Mouse (Mus musculus): ENCODE measurements around the gene Eif3b.

Eif3b gene

GRCm38 (mm10) chr5:140418489-140419441 is at the start of gene Eif3b:
Gene Eif3b (plus strand): TSS chr5:140419328.
- DNase-seq (ENCODE audit: low read depth, low spot score), result peak; percentile 90

- no peak for DNase-seq (ENCODE audit: low read depth, low spot score)
Measured at GRCm38 (mm10) chr5:140369466-140369865, 49.7 kb upstream of the Eif3b start.

- DNase-seq (ENCODE audit: low read depth, low spot score), result no peak
Measured at GRCm38 (mm10) chr5:140370446-140371254, 48.5 kb upstream of the Eif3b start.

GRCm38 (mm10) chr5:140371671-140372070 is 47.5 kb upstream of the Eif3b start:
- no peak for DNase-seq (ENCODE audit: low read depth, low spot score)

- no peak for DNase-seq (ENCODE audit: low read depth, low spot score)
Measured at GRCm38 (mm10) chr5:140373711-140374110, 45.4 kb upstream of the Eif3b start.

GRCm38 (mm10) chr5:140374226-140374625 is 44.9 kb upstream of the Eif3b start:
- DNase-seq (ENCODE audit: low read depth, low spot score), result no peak

- no peak for DNase-seq (ENCODE audit: low read depth, low spot score)
Measured at GRCm38 (mm10) chr5:140375249-140375829, 43.8 kb upstream of the Eif3b start.

GRCm38 (mm10) chr5:140378121-140378853 is 40.8 kb upstream of the Eif3b start:
- DNase-seq (ENCODE audit: low read depth, low spot score), result no peak

- no peak for DNase-seq (ENCODE audit: low read depth, low spot score)
Measured at GRCm38 (mm10) chr5:140379299-140379698, 39.8 kb upstream of the Eif3b start.

GRCm38 (mm10) chr5:140381156-140381555 is 38.0 kb upstream of the Eif3b start:
- DNase-seq (ENCODE audit: low read depth, low spot score), result no peak

GRCm38 (mm10) chr5:140382688-140383087 is 36.4 kb upstream of the Eif3b start:
- DNase-seq (ENCODE audit: low read depth, low spot score), result no peak

- DNase-seq (ENCODE audit: low read depth, low spot score), result no peak
Measured at GRCm38 (mm10) chr5:140383559-140383958, 35.6 kb upstream of the Eif3b start.

- DNase-seq (ENCODE audit: low read depth, low spot score), result no peak
Measured at GRCm38 (mm10) chr5:140384462-140384861, 34.7 kb upstream of the Eif3b start.

GRCm38 (mm10) chr5:140387236-140387635 is 31.9 kb upstream of the Eif3b start:
- no peak for DNase-seq (ENCODE audit: low read depth, low spot score)

GRCm38 (mm10) chr5:140387816-140388510 is 31.2 kb upstream of the Eif3b start:
- DNase-seq (ENCODE audit: low read depth, low spot score), result no peak

GRCm38 (mm10) chr5:140388588-140389576 is 30.2 kb upstream of the Eif3b start, which contains the start of gene Snx8:
Gene Snx8 (minus strand): TSS chr5:140389262.
- DNase-seq (ENCODE audit: low read depth, low spot score), result peak; percentile 91

- DNase-seq (ENCODE audit: low read depth, low spot score), result no peak
Measured at GRCm38 (mm10) chr5:140389647-140390046, 29.5 kb upstream of the Eif3b start.

- DNase-seq (ENCODE audit: low read depth, low spot score), result no peak
Measured at GRCm38 (mm10) chr5:140391435-140391834, 27.7 kb upstream of the Eif3b start.

- no peak for DNase-seq (ENCODE audit: low read depth, low spot score)
Measured at GRCm38 (mm10) chr5:140391981-140392380, 27.1 kb upstream of the Eif3b start.
